In the genomic region with DNA sequence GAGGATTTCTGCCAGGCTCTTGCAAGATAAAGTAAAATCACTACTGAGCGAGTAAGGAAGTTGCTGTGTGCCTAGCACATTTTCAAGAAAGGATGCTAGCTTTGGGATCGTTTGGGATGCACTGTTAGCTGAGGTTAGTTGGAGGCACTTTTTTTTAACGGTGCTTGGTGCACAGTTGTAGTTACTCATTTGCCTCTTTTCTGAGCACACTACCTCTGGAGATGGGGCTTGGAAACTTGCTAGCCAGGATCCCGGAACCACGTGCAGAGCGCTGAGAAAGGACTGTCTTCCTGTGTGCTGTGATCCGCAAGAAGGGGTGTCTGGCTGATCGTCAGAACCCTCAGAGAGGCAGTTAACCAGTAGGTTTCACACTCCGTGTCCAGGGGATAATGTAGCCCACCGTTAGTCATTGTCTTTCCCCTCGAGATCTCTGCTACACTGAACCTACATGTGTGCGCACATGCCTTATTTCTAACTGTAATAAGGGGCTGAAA, we compare ENCODE assay signal across 8 mouse cellular contexts. TPM values are rescaled to one million over a fixed set of nuclear protein-coding genes. Genes with fewer than 3 reads are reported as not detected.
DNase-seq lines count a peak whose midpoint lies in the region; ATAC-seq lines count a peak whose summit lies in the region.

No protein-coding gene starts in this region.

- peaks cover 11% of the 10 kb centered on the region for H3K4me1 ChIP-seq in heart, embryonic 16.5 days (ENCODE audit: control insufficient read depth, insufficient read depth, low read length)
- no peaks in the 10 kb centered on the region; the same call in 1 of the 2 replicates for H3K4me1 ChIP-seq in embryonic facial prominence, embryonic 11.5 days (ENCODE audit: control insufficient read depth, insufficient read depth, low read length)
- peaks cover 15% of the 10 kb centered on the region for H3K4me1 ChIP-seq in midbrain, embryonic 16.5 days (ENCODE audit: control insufficient read depth, insufficient read depth, low read length)

- H3K36me3 ChIP-seq in heart, embryonic 16.5 days (ENCODE audit: control insufficient read depth, insufficient read depth), result no peaks in the 10 kb centered on the region
- no peaks in the 10 kb centered on the region for H3K36me3 ChIP-seq in embryonic facial prominence, embryonic 11.5 days (replicated peaks; ENCODE audit: control insufficient read depth, insufficient read depth, low read depth, low read length)
- H3K36me3 ChIP-seq in midbrain, embryonic 16.5 days (ENCODE audit: control insufficient read depth, insufficient read depth, low read length), result no peaks in the 10 kb centered on the region

- intact Hi-C loops in heart, postnatal 10 days (cut with DNase I), result no loop called here

- no peak overlapping the region for H3K27ac ChIP-seq in heart, embryonic 16.5 days (ENCODE audit: low read length)
- no peak overlapping the region for H3K27ac ChIP-seq in embryonic facial prominence, embryonic 11.5 days (replicated peaks; ENCODE audit: low read depth, low read length)
- H3K27ac ChIP-seq in midbrain, embryonic 16.5 days (ENCODE audit: low read length), result no peak overlapping the region

- no peak; the same call in 1 of the 2 replicates for ATAC-seq in heart, embryonic 16.5 days (replicated peaks; ENCODE audit: extremely low read depth, insufficient read depth, low FRiP score)
- ATAC-seq in embryonic facial prominence, embryonic 11.5 days (replicated peaks; ENCODE audit: insufficient number of reproducible peaks, low FRiP score, low TSS enrichment, low read depth), result no peak
- ATAC-seq in midbrain, embryonic 16.5 days, result no peak

- H3K27me3 ChIP-seq in heart, embryonic 16.5 days (ENCODE audit: control insufficient read depth, insufficient read depth, low read length), result peaks cover 10% of the 10 kb centered on the region
- H3K27me3 ChIP-seq in embryonic facial prominence, embryonic 11.5 days (ENCODE audit: control insufficient read depth, insufficient read depth, low read length), result no peaks in the 10 kb centered on the region
- peaks cover 8% of the 10 kb centered on the region; the same call in 1 of the 2 replicates for H3K27me3 ChIP-seq in midbrain, embryonic 16.5 days (ENCODE audit: control insufficient read depth, insufficient read depth, low read depth, low read length)

- H3K4me3 ChIP-seq in heart, embryonic 16.5 days (ENCODE audit: low read length), result peak overlapping the region; percentile 48
- peak overlapping the region; percentile 45 for H3K4me3 ChIP-seq in embryonic facial prominence, embryonic 11.5 days (ENCODE audit: low read depth, low read length)
- H3K4me3 ChIP-seq in midbrain, embryonic 16.5 days (ENCODE audit: low read depth, low read length), result peak overlapping the region; percentile 37; the same call in 1 of the 2 replicates

- H3K4me2 ChIP-seq in heart, embryonic 16.5 days (ENCODE audit: low read depth, low read length), result peak overlapping the region; percentile 79
- peak overlapping the region; percentile 79 for H3K4me2 ChIP-seq in embryonic facial prominence, embryonic 11.5 days (ENCODE audit: low read depth, low read length)
- H3K4me2 ChIP-seq in midbrain, embryonic 16.5 days (ENCODE audit: low read length), result peak overlapping the region; percentile 75

- no peak overlapping the region for H3K9ac ChIP-seq in heart, embryonic 16.5 days (ENCODE audit: low read length)
- H3K9ac ChIP-seq in embryonic facial prominence, embryonic 11.5 days (replicated peaks; ENCODE audit: low read length), result peak overlapping the region; percentile 53
- H3K9ac ChIP-seq in midbrain, embryonic 16.5 days (ENCODE audit: low read depth, low read length), result peak overlapping the region; percentile 30; the same call in 1 of the 2 replicates

- H3K9me3 ChIP-seq in heart, embryonic 16.5 days (replicated peaks; ENCODE audit: control insufficient read depth, low read length), result no peaks in the 10 kb centered on the region
- no peaks in the 10 kb centered on the region for H3K9me3 ChIP-seq in embryonic facial prominence, embryonic 11.5 days (replicated peaks; ENCODE audit: control insufficient read depth, low read length)
- H3K9me3 ChIP-seq in midbrain, embryonic 16.5 days (replicated peaks; ENCODE audit: control insufficient read depth, low read length, poor library complexity, severe bottlenecking), result no peaks in the 10 kb centered on the region

- 20% methylated on average over 12 of the region's 12 CpGs for WGBS in heart, embryonic 16.5 days
- 13% methylated on average over 12 of the region's 12 CpGs for WGBS in embryonic facial prominence, embryonic 11.5 days
- WGBS in midbrain, embryonic 16.5 days, result 11% methylated on average over 12 of the region's 12 CpGs

- no peak for DNase-seq in heart, postnatal 10 days
- peak; percentile 38 for DNase-seq in embryonic facial prominence, embryonic 11.5 days (ENCODE audit: low spot score)
- peak; percentile 72 for DNase-seq in kidney, adult 9 months
- DNase-seq in layer of hippocampus, adult 8-10 months (ENCODE audit: low spot score in 2 of 2), result no peak
- no peak for DNase-seq in cerebellum, adult 11-12 months
- no peak for DNase-seq in urinary bladder, postnatal 25 days (ENCODE audit: low spot score)

RNA-seq across cellular contexts. Expression of gene Car12, which starts 0.6 kb away (rescaled TPM):
- 0.79 and 0.81 TPM in 2 replicates for polyA plus RNA-seq in heart, embryonic 16.5 days (2015; fragmentation: Nextera tagmentation; extraction: Ambion mirVana)
- total RNA-seq in heart, postnatal 10 days (2021), result under 1 TPM; 0.17 to 0.31 TPM
- polyA plus RNA-seq in embryonic facial prominence, embryonic 11.5 days (2014; fragmentation: Nextera tagmentation; extraction: Ambion mirVana), result 2.3 and 2.9 TPM in 2 replicates
- 2.0 TPM in 2 replicates for polyA plus RNA-seq in midbrain, embryonic 16.5 days (2015; fragmentation: Nextera tagmentation; extraction: Ambion mirVana)
- total RNA-seq in layer of hippocampus, adult 8-10 months (2022), result 10 to 100 TPM; 33.8 to 56.2 (median 43.3) TPM

Comparison
In these comparisons a context has a peak if more than half of its experiments do, and no peak if none do; other contexts are left out.
1. DNase-seq: peak in embryonic facial prominence, embryonic 11.5 days (single experiment) and kidney, adult 9 months (single experiment); none in heart, postnatal 10 days (0 of 2), layer of hippocampus, adult 8-10 months (0 of 2), cerebellum, adult 11-12 months (single experiment) and urinary bladder, postnatal 25 days (single experiment).
2. Peak in every context shown above with its lines, with median percentiles within 50 percentile points of each other: H3K4me2 ChIP-seq and H3K4me3 ChIP-seq.